Mouse (Mus musculus): Measurements from ENCODE around the gene Apbb2.

DNA sequence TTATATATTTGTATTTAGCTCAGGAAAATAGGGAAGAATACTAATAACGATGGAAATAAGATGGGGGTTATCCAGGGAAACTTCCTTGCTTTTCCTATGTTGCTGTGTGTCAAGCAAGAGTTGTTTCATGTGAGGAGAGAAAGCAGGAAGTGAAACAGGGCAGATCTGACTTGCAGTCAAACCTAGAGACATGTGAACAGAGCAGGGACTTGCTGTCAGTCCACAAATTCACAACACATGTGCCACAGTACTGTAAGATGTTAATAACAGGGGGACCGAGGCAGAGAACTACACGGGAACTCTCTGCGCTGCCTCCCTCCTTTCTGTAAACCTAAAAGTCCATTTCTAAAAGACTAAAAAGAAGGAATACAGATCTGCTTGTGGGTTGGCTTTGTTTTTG, 93.6 kb downstream of the Apbb2 start:
- TF ChIP-seq CTCF (conservative IDR thresholded peaks at IDR 0.05; ENCODE audit: low read length) (no peak), POU5F1 (IDR thresholded peaks at IDR 0.05; ENCODE audit: borderline replicate concordance, low read length) (no peak)
